Mouse (Mus musculus) CH12.LX (cell line): ENCODE results near the gene Dmkn. TPM values are rescaled to one million over a fixed set of nuclear protein-coding genes. Genes with fewer than 3 reads are reported as not detected.

ENCODE experiments used
- DNase-seq: peaks from one replicate; pipeline ENCODE4 v3.0.0-alpha.2; 2013; ENCODE audit errors: extremely low read depth
- H3K27ac ChIP-seq: 2 replicates; pipeline ENCODE4 v1.5.1; 2012; ENCODE audit warnings: low read depth, mild to moderate bottlenecking, control low read depth, moderate library complexity; ENCODE audit not compliant: insufficient read depth
- H3K27me3 ChIP-seq: replicated peaks from 2 replicates; pipeline ENCODE3; 2012; ENCODE audit warnings: inconsistent platforms
- H3K36me3 ChIP-seq, 2 experiments: replicated peaks in 1 of 2; 2 replicates each; pipeline versions ENCODE3 to v1.6.1; 2012; ENCODE audit warnings: inconsistent platforms in 1 of 2, low read length in 1 of 2, mild to moderate bottlenecking in 1 of 2, mixed read lengths in 1 of 2, moderate library complexity in 1 of 2; ENCODE audit not compliant: control insufficient read depth in 1 of 2, insufficient read depth in 1 of 2
- H3K4me1 ChIP-seq, 2 experiments: 2 replicates each; pipeline ENCODE4 v1.6.1; 2012; ENCODE audit warnings: inconsistent platforms in 1 of 2, moderate library complexity in 1 of 2; ENCODE audit not compliant: insufficient read depth in 2 of 2, control insufficient read depth in 1 of 2
- H3K4me2 ChIP-seq: 2 replicates; pipeline ENCODE4 v1.6.1; 2012; ENCODE audit warnings: low read depth, mild to moderate bottlenecking, control low read depth; ENCODE audit not compliant: poor library complexity, insufficient read depth, severe bottlenecking
- H3K4me3 ChIP-seq, 3 experiments: fragments of 150-350 bp in 1 of 3; sonication (generic) in 1 of 3; replicated peaks in 1 of 3; 2 replicates each; pipeline versions ENCODE3 to v1.5.1; 2011 to 2012; ENCODE audit warnings: low read depth in 2 of 3, low read length in 2 of 3, mild to moderate bottlenecking in 2 of 3, moderate library complexity in 2 of 3, control low read depth in 1 of 3, improper control_type of control experiment in 1 of 3, inconsistent platforms in 1 of 3, mixed read lengths in 1 of 3; ENCODE audit not compliant: poor library complexity in 1 of 3
- H3K79me2 ChIP-seq: replicated peaks from 2 replicates; pipeline ENCODE4 v1.6.1; 2012; ENCODE audit warnings: mild to moderate bottlenecking, moderate library complexity; ENCODE audit not compliant: control insufficient read depth, poor library complexity, insufficient read depth, severe bottlenecking; ENCODE audit errors: extremely low read depth
- H3K9ac ChIP-seq: 2 replicates; pipeline ENCODE4 v1.6.1; 2012; ENCODE audit warnings: low read depth, mild to moderate bottlenecking, control low read depth, moderate library complexity; ENCODE audit not compliant: insufficient read depth
- H3K9me3 ChIP-seq: replicated peaks from 2 replicates; pipeline ENCODE3; 2012; ENCODE audit warnings: low read length, inconsistent platforms, mixed read lengths
- CHD2 ChIP-seq: IDR thresholded peaks from 2 replicates; pipeline ENCODE4 v1.6.1; 2011; ENCODE audit warnings: low read length, improper control_type of control experiment
- CTCF ChIP-seq, 2 experiments: IDR thresholded peaks in 1 of 2; conservative IDR thresholded peaks in 1 of 2; 2 replicates each; pipeline ENCODE4 v1.5.1; 2011 to 2012; ENCODE audit warnings: low read depth in 2 of 2, low read length in 2 of 2, improper control_type of control experiment in 1 of 2, inconsistent platforms in 1 of 2, mild to moderate bottlenecking in 1 of 2, moderate library complexity in 1 of 2
- E2F4 ChIP-seq: IDR thresholded peaks from 2 replicates; pipeline ENCODE4 v1.6.1; 2011; ENCODE audit warnings: low read depth, low read length, improper control_type of control experiment; ENCODE audit not compliant: insufficient replicate concordance
- ELF1 ChIP-seq: IDR thresholded peaks from 2 replicates; pipeline ENCODE4 v1.6.1; 2014; ENCODE audit warnings: low read depth, mild to moderate bottlenecking, inconsistent platforms, low read length, improper control_type of control experiment
- ETS1 ChIP-seq: conservative IDR thresholded peaks from 2 replicates; pipeline ENCODE4 v1.6.1; 2012; ENCODE audit warnings: low read depth, mild to moderate bottlenecking, inconsistent platforms, low read length, improper control_type of control experiment, moderate library complexity
- HCFC1 ChIP-seq: IDR thresholded peaks from 2 replicates; pipeline ENCODE4 v1.6.1; 2012; ENCODE audit warnings: low read depth, mild to moderate bottlenecking, inconsistent platforms, low read length, improper control_type of control experiment
- JUN ChIP-seq: IDR thresholded peaks from 2 replicates; pipeline ENCODE4 v1.6.1; 2011; ENCODE audit warnings: low read depth, mild to moderate bottlenecking, low read length, improper control_type of control experiment, moderate library complexity; ENCODE audit not compliant: insufficient read depth
- JUND ChIP-seq: conservative IDR thresholded peaks from 2 replicates; pipeline ENCODE4 v1.6.1; 2011; ENCODE audit warnings: low read depth, low read length, improper control_type of control experiment
- KAT2A ChIP-seq: IDR thresholded peaks from 2 replicates; pipeline ENCODE4 v1.6.1; 2012; ENCODE audit warnings: low read length, improper control_type of control experiment, inconsistent platforms; ENCODE audit not compliant: insufficient replicate concordance
- MAX ChIP-seq: IDR thresholded peaks from 2 replicates; pipeline ENCODE4 v1.6.1; 2011; ENCODE audit warnings: low read length, improper control_type of control experiment
- NELFE ChIP-seq: IDR thresholded peaks from 2 replicates; pipeline ENCODE4 v1.6.1; 2011; ENCODE audit warnings: low read depth, low read length, improper control_type of control experiment
- NRF1 ChIP-seq: IDR thresholded peaks from 2 replicates; pipeline ENCODE4 v1.6.1; 2014; ENCODE audit warnings: low read depth, mild to moderate bottlenecking, inconsistent platforms, low read length, improper control_type of control experiment, moderate library complexity
- RAD21 ChIP-seq: IDR thresholded peaks from 2 replicates; pipeline ENCODE4 v1.6.1; 2011; ENCODE audit warnings: low read depth, mild to moderate bottlenecking, low read length, improper control_type of control experiment, moderate library complexity
- TBP ChIP-seq: conservative IDR thresholded peaks from 2 replicates; pipeline ENCODE4 v1.6.1; 2011; ENCODE audit warnings: low read depth, low read length, improper control_type of control experiment
- TCF12 ChIP-seq: IDR thresholded peaks from 2 replicates; pipeline ENCODE4 v1.6.1; 2014; ENCODE audit warnings: low read depth, mild to moderate bottlenecking, inconsistent platforms, low read length, improper control_type of control experiment
- USF1 ChIP-seq: IDR thresholded peaks from 2 replicates; pipeline ENCODE4 v1.6.1; 2014; ENCODE audit warnings: low read depth, mild to moderate bottlenecking, inconsistent platforms, low read length, improper control_type of control experiment
- USF2 ChIP-seq: conservative IDR thresholded peaks from 2 replicates; pipeline ENCODE4 v1.6.1; 2011; ENCODE audit warnings: low read depth, low read length, improper control_type of control experiment
- dilution Hi-C: fragments of 300-500 bp; cut with MboI; formaldehyde crosslinking; loops from 2 replicates; pipeline ENCODE4 v1.14.3; 2020; ENCODE audit warnings: low sequenced_read_pairs; ENCODE audit not compliant: extremely low pct_unique_long_range_greater_than_20kb, extremely low pct_ligation_motif_present
- in situ Hi-C: fragments of 300-500 bp; cut with MboI; formaldehyde crosslinking; loops from 3 replicates; pipeline ENCODE4 v1.14.3; 2019; ENCODE audit warnings: low sequenced_read_pairs, low pct_ligation_motif_present, low pct_unique_long_range_greater_than_20kb, mixed read lengths
- polyA plus RNA-seq: library from polyadenylated mRNA; unstranded; fragments of >175 nt; gene quantifications from 2 replicates; pipeline ENCODE4 v1.2.1, GENCODE M21; 2012; ENCODE audit warnings: low read depth; ENCODE audit not compliant: insufficient read length
- total RNA-seq, 2 experiments: library from RNA; depleted of rRNA; stranded (reverse); fragments of 300-350 nt in 1 of 2; fragments of >200 nt in 1 of 2; gene quantifications; 2 replicates each; pipeline ENCODE4 v1.2.3; 2012 to 2014

The Dmkn gene
- total and polyA plus RNA-seq, 3 experiments, result not detected

DNA sequence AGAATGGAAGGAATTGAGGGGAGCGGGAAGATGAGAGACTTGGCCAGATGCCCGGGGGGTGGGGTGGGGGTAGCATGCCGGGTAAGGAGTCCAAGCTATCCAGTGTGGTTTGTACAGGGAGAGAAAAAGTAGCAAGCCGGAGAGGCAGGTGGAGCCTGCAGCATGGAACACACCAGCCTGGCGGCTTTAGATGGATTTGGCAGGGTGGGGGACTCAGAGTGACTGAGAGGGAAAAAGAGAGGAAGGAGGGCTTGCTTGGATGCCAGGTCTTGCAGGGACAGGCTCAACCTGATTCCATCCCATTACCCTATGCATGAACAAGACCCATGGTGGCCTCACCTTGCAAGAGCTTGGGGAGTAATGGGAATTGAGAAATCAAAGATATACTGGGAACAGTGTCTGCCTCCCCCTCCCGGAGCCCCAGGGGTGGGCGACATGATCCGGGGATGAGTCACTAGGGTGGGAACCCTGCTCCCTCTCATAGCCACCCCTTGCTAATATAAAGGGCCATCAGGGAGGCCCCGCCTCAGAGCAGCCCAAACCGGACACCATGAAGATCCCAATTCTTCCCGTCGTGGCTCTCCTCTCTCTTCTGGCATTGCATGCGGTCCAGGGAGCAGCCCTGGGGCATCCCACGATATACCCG lies 23.9 kb downstream of the Dmkn start, which contains the start of gene Krtdap:
Gene Krtdap (plus strand): TSS at position 520 of the 646 bp plus-strand sequence.
- Histone ChIP-seq H3K4me1 (peaks cover 0 to 14% of the 10 kb centered on the region in 2 experiments; a peak in 1 of 4 replicates), H3K27me3 (no peaks in the 10 kb centered on the region), H3K27ac (no peak within 1 kb of the TSS), H3K4me3 (no peak within 1 kb of the TSS), H3K79me2 (no peaks in the 10 kb centered on the region), H3K9ac (no peak within 1 kb of the TSS), H3K9me3 (no peaks in the 10 kb centered on the region), H3K4me2 (no peak within 1 kb of the TSS), H3K36me3 (no peaks in the 10 kb centered on the region)
- no peak for DNase-seq
- dilution Hi-C loops, result no loop called here
- TF ChIP-seq NELFE (no peak), E2F4 (no peak), NRF1 (no peak), CHD2 (no peak), USF2 (no peak), ETS1 (no peak), HCFC1 (no peak), CTCF (conservative IDR thresholded peaks at IDR 0.05 in 1 of 2, IDR thresholded peaks at IDR 0.05 in 1 of 2; ENCODE audit: low read depth in 2 of 2, low read length in 2 of 2) (no peak), TBP (no peak), KAT2A (no peak), RAD21 (no peak)
- TF ChIP-seq, all 38 proteins: peak for 0
- in situ Hi-C loops, result no loop called here

DNA sequence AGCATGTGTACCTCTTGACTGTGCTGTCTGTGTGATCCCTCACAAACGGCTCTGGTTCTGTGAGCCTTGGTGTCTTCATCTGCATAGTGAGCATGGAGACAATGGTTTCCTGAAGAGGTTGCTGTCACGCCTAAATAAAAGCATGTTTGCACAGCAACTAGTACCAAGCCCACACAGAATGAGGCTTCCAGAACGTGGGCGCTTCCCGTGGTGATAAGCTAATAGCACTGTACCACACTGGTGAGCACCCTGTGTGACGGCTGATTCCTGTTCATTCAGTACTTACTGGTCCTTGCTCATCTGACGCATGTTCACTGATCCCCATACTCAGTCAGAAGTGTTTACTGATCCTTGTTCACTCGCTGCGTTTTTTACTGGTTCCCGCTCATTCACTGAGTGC lies 26.6 kb downstream of the Dmkn start:
- in situ Hi-C loops (no loop called here), dilution Hi-C loops (no loop called here)
- Histone ChIP-seq H3K9me3 (no peaks in the 10 kb centered on the region), H3K27ac (no peak overlapping the region), H3K4me1 (peaks cover 0 to 20% of the 10 kb centered on the region in 2 experiments; a peak in 2 of 4 replicates), H3K27me3 (no peaks in the 10 kb centered on the region), H3K4me2 (no peak overlapping the region), H3K4me3 (no peak overlapping the region), H3K79me2 (no peaks in the 10 kb centered on the region), H3K9ac (no peak overlapping the region), H3K36me3 (no peaks in the 10 kb centered on the region)
- DNase-seq, result no peak
- TF ChIP-seq JUND (no peak), JUN (no peak), USF1 (no peak), MAX (no peak), TCF12 (no peak), ELF1 (no peak)
